In the genomic region with DNA sequence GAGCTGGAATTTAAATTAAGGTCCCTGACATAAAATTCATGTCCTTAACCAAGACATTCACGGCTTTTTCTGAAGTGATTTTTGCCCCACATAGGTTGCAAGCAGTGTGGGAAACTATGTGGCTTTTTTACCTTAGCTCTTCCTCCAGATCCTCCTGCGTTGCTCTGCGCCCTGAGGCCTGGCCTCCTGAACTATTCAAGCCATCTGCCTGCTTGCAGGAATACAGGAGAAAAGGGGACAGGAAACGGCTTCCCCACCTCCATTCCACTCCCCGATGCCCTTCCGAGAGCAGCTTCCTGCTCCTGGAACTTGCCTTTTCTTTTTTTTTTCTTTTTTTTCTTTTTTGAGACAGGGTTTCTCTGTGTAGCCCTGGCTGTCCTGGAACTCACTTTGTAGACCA, we compare ENCODE assay signal across 28 mouse cellular contexts.
"Had no signal": no experiment of that assay in that cellular context is flagged by ENCODE, and none has a peak within 500 bp of the region (broad histone marks: within the 10 kb centered on the region; RNA-seq: fewer than 3 reads in every experiment).

No protein-coding gene starts in this region.

- H3K27ac ChIP-seq: gastrocnemius, adult 2 months; heart, adult 2 months; heart, embryonic 10.5 days; hindbrain, embryonic 10.5 days; hindbrain, embryonic 12.5 days; hindbrain, embryonic 14.5 days; intestine, embryonic 15.5 days; layer of hippocampus, adult 2 months; left cerebral cortex, adult 2 months; limb, embryonic 10.5 days; limb, embryonic 12.5 days; liver, embryonic 13.5 days had no signal

- ATAC-seq: hindbrain, embryonic 16.5 days; inflammation-experienced regulatory T-cells, adult 6 months; intestine, embryonic 15.5 days; intestine, postnatal 0 days had no signal

- H3K4me1 ChIP-seq: heart, embryonic 10.5 days; intestine, embryonic 15.5 days had no signal

- H3K36me3 ChIP-seq: hindbrain, embryonic 12.5 days; intestine, embryonic 15.5 days; liver, embryonic 13.5 days had no signal

- DNase-seq: gastrocnemius, adult 2 months; gastrocnemius, postnatal 10 days; gastrocnemius, postnatal 36 days; heart, adult 11 months; heart, adult 2 months; heart, postnatal 10 days; heart, postnatal 4 days; kidney, adult 18-20 months; kidney, adult 8-10 months; kidney, postnatal 10 days; kidney, postnatal 25 days; kidney, postnatal 4 days; liver; liver, embryonic 13.5 days had no signal

- H3K9ac ChIP-seq: heart, embryonic 12.5 days; hindbrain, embryonic 12.5 days; hindbrain, embryonic 14.5 days; intestine, embryonic 15.5 days; limb, embryonic 12.5 days; liver, embryonic 13.5 days had no signal

- H3K4me3 ChIP-seq: gastrocnemius, adult 2 months; heart, adult 2 months; heart, embryonic 10.5 days; heart, embryonic 12.5 days; hindbrain, embryonic 10.5 days; hindbrain, embryonic 12.5 days; intestine, embryonic 15.5 days; layer of hippocampus, adult 2 months; left cerebral cortex, adult 2 months; limb, embryonic 10.5 days; limb, embryonic 12.5 days; liver, embryonic 13.5 days had no signal

- H3K9me3 ChIP-seq: heart, embryonic 10.5 days; intestine, embryonic 15.5 days; liver, embryonic 13.5 days had no signal

- H3K27me3 ChIP-seq: heart, embryonic 12.5 days; hindbrain, embryonic 12.5 days; intestine, embryonic 15.5 days; limb, embryonic 12.5 days had no signal

- H3K4me2 ChIP-seq: heart, embryonic 12.5 days; hindbrain, embryonic 12.5 days; hindbrain, embryonic 14.5 days; intestine, embryonic 15.5 days; limb, embryonic 12.5 days; liver, embryonic 11.5 days; liver, embryonic 13.5 days had no signal
